Mouse (Mus musculus) MEL (cell line): Measurements from ENCODE around the gene Syn3. TPM values are rescaled to one million over a fixed set of nuclear protein-coding genes. Genes with fewer than 3 reads are reported as not detected.

Experiments used
- DNase-seq: peaks from one replicate; pipeline ENCODE4 v3.0.0; 2011; ENCODE audit warnings: low read depth, low spot score
- H3K27ac ChIP-seq: 2 replicates; pipeline ENCODE4 v1.5.1; 2012; ENCODE audit warnings: low read depth, mild to moderate bottlenecking, control low read depth, low read length, moderate library complexity; ENCODE audit not compliant: control insufficient read depth
- H3K27me3 ChIP-seq, 2 experiments: fragments of 150-350 bp in 1 of 2; sonication (generic) in 1 of 2; 2 replicates each; pipeline ENCODE4 v1.6.1; 2012; ENCODE audit warnings: low read length in 2 of 2, mild to moderate bottlenecking in 2 of 2, improper control_type of control experiment in 1 of 2, moderate library complexity in 1 of 2; ENCODE audit not compliant: insufficient read depth in 2 of 2, control insufficient read depth in 1 of 2
- H3K36me3 ChIP-seq, 2 experiments: 2 replicates each; pipeline ENCODE4 v1.6.1; 2012 to 2014; ENCODE audit warnings: low read length in 2 of 2, improper control_type of control experiment in 1 of 2, inconsistent platforms in 1 of 2, mild to moderate bottlenecking in 1 of 2; ENCODE audit not compliant: insufficient read depth in 2 of 2, control insufficient read depth in 1 of 2
- H3K4me1 ChIP-seq, 2 experiments: fragments of 150-350 bp in 1 of 2; sonication (generic) in 1 of 2; 2 replicates each; pipeline ENCODE4 v1.6.1; 2012; ENCODE audit warnings: low read length in 2 of 2, improper control_type of control experiment in 1 of 2, mild to moderate bottlenecking in 1 of 2; ENCODE audit not compliant: insufficient read depth in 2 of 2, control insufficient read depth in 1 of 2
- H3K4me3 ChIP-seq, 2 experiments: fragments of 150-350 bp in 1 of 2; sonication (generic) in 1 of 2; 2 replicates each; pipeline ENCODE4 v1.5.1; 2012; ENCODE audit warnings: low read depth in 2 of 2, low read length in 2 of 2, mild to moderate bottlenecking in 2 of 2, moderate library complexity in 2 of 2, control low read depth in 1 of 2, improper control_type of control experiment in 1 of 2; ENCODE audit not compliant: control insufficient read depth in 1 of 2, insufficient read depth in 1 of 2
- H3K79me2 ChIP-seq: 2 replicates; pipeline ENCODE4 v1.6.1; 2012; ENCODE audit warnings: mild to moderate bottlenecking, low read length, moderate library complexity; ENCODE audit not compliant: control insufficient read depth, poor library complexity, insufficient read depth
- H3K9ac ChIP-seq: 2 replicates; pipeline ENCODE4 v1.6.1; 2012; ENCODE audit warnings: low read depth, mild to moderate bottlenecking, control low read depth, low read length, moderate library complexity; ENCODE audit not compliant: control insufficient read depth, poor library complexity, severe bottlenecking
- H3K9me3 ChIP-seq: fragments of 150-350 bp; sonication (generic); replicated peaks from 2 replicates; pipeline ENCODE4 v1.6.1; 2012; ENCODE audit warnings: mild to moderate bottlenecking, low read length, improper control_type of control experiment, moderate library complexity; ENCODE audit not compliant: insufficient read depth
- BHLHE40 ChIP-seq: IDR thresholded peaks from 2 replicates; pipeline ENCODE4 v1.6.1; 2012; ENCODE audit warnings: low read depth, mild to moderate bottlenecking, inconsistent platforms, low read length, improper control_type of control experiment, borderline replicate concordance
- CHD1 ChIP-seq: IDR thresholded peaks from 2 replicates; pipeline ENCODE4 v1.6.1; 2012; ENCODE audit warnings: low read depth, mild to moderate bottlenecking, inconsistent platforms, low read length, improper control_type of control experiment
- CHD2 ChIP-seq: IDR thresholded peaks from 2 replicates; pipeline ENCODE4 v1.6.1; 2011; ENCODE audit warnings: low read length, improper control_type of control experiment
- CTCF ChIP-seq, 3 experiments: IDR thresholded peaks in 2 of 3; conservative IDR thresholded peaks in 1 of 3; 2 replicates each; pipeline ENCODE4 v1.5.1; 2011 to 2012; ENCODE audit warnings: low read length in 3 of 3, low read depth in 2 of 3, mild to moderate bottlenecking in 2 of 3, improper control_type of control experiment in 1 of 3, inconsistent platforms in 1 of 3, mixed read lengths in 1 of 3, moderate library complexity in 1 of 3; ENCODE audit not compliant: control insufficient read depth in 1 of 3, insufficient read depth in 1 of 3, poor library complexity in 1 of 3, severe bottlenecking in 1 of 3
- EP300 ChIP-seq, 2 experiments: IDR thresholded peaks; 2 replicates each; pipeline ENCODE4 v1.6.1; 2011; ENCODE audit warnings: improper control_type of control experiment in 2 of 2, low read length in 2 of 2, low read depth in 1 of 2, mild to moderate bottlenecking in 1 of 2
- ETS1 ChIP-seq: IDR thresholded peaks from 2 replicates; pipeline ENCODE4 v1.6.1; 2012; ENCODE audit warnings: low read depth, mild to moderate bottlenecking, inconsistent platforms, low read length, improper control_type of control experiment, moderate library complexity
- GABPA ChIP-seq: IDR thresholded peaks from 2 replicates; pipeline ENCODE4 v1.6.1; 2012; ENCODE audit warnings: low read depth, mild to moderate bottlenecking, inconsistent platforms, low read length, improper control_type of control experiment, moderate library complexity
- GATA1 ChIP-seq: IDR thresholded peaks from 2 replicates; pipeline ENCODE4 v1.6.1; 2011; ENCODE audit warnings: low read depth, low read length, improper control_type of control experiment
- HCFC1 ChIP-seq: IDR thresholded peaks from 2 replicates; pipeline ENCODE4 v1.6.1; 2012; ENCODE audit warnings: low read depth, mild to moderate bottlenecking, inconsistent platforms, low read length, improper control_type of control experiment, moderate library complexity
- JUND ChIP-seq: IDR thresholded peaks from 2 replicates; pipeline ENCODE4 v1.6.1; 2011; ENCODE audit warnings: low read depth, mild to moderate bottlenecking, improper control_type of control experiment, low read length
- MAFK ChIP-seq: IDR thresholded peaks from 2 replicates; pipeline ENCODE4 v1.6.1; 2011; ENCODE audit warnings: low read depth, mild to moderate bottlenecking, low read length, improper control_type of control experiment, borderline replicate concordance
- MAX ChIP-seq: IDR thresholded peaks from 2 replicates; pipeline ENCODE4 v1.6.1; 2011; ENCODE audit warnings: low read length, improper control_type of control experiment
- MAZ ChIP-seq: IDR thresholded peaks from 2 replicates; pipeline ENCODE4 v1.6.1; 2012; ENCODE audit warnings: low read depth, mild to moderate bottlenecking, inconsistent platforms, low read length, improper control_type of control experiment
- MEF2A ChIP-seq: IDR thresholded peaks from 2 replicates; pipeline ENCODE4 v1.6.1; 2014; ENCODE audit warnings: low read depth, mild to moderate bottlenecking, inconsistent platforms, low read length, improper control_type of control experiment; ENCODE audit not compliant: poor library complexity, insufficient replicate concordance, severe bottlenecking; ENCODE audit errors: extremely low read depth
- MXI1 ChIP-seq: IDR thresholded peaks from 2 replicates; pipeline ENCODE4 v1.6.1; 2011; ENCODE audit warnings: mild to moderate bottlenecking, low read depth, low read length, improper control_type of control experiment
- MYB ChIP-seq: IDR thresholded peaks from 2 replicates; pipeline ENCODE4 v1.6.1; 2011; ENCODE audit warnings: mild to moderate bottlenecking, low read depth, low read length, improper control_type of control experiment
- NELFE ChIP-seq: IDR thresholded peaks from 2 replicates; pipeline ENCODE4 v1.6.1; 2011; ENCODE audit warnings: low read depth, low read length, improper control_type of control experiment
- POLR2A ChIP-seq, 2 experiments: IDR thresholded peaks; 2 replicates each; pipeline ENCODE4 v1.6.1; 2011 to 2012; ENCODE audit warnings: low read length in 2 of 2, mild to moderate bottlenecking in 2 of 2, control low read depth in 1 of 2, improper control_type of control experiment in 1 of 2, low read depth in 1 of 2, moderate library complexity in 1 of 2; ENCODE audit not compliant: control insufficient read depth in 1 of 2, insufficient read depth in 1 of 2, poor library complexity in 1 of 2
- POLR2AphosphoS2 ChIP-seq: IDR thresholded peaks from 2 replicates; pipeline ENCODE4 v1.6.1; 2011; ENCODE audit warnings: low read length, improper control_type of control experiment
- RAD21 ChIP-seq: IDR thresholded peaks from 2 replicates; pipeline ENCODE4 v1.6.1; 2011; ENCODE audit warnings: mild to moderate bottlenecking, low read depth, low read length, improper control_type of control experiment
- RCOR1 ChIP-seq: IDR thresholded peaks from 2 replicates; pipeline ENCODE4 v1.6.1; 2012; ENCODE audit warnings: low read depth, mild to moderate bottlenecking, inconsistent platforms, low read length, improper control_type of control experiment
- TCF12 ChIP-seq: IDR thresholded peaks from 2 replicates; pipeline ENCODE4 v1.6.1; 2014; ENCODE audit warnings: low read depth, mild to moderate bottlenecking, inconsistent platforms, low read length, improper control_type of control experiment, moderate library complexity
- USF2 ChIP-seq, 2 experiments: IDR thresholded peaks; 2 replicates each; pipeline ENCODE4 v1.6.1; 2011 to 2012; ENCODE audit warnings: improper control_type of control experiment in 2 of 2, low read length in 2 of 2, borderline replicate concordance in 1 of 2, inconsistent platforms in 1 of 2, low read depth in 1 of 2, mild to moderate bottlenecking in 1 of 2; ENCODE audit not compliant: insufficient read depth in 1 of 2
- ZC3H11A ChIP-seq: IDR thresholded peaks from 2 replicates; pipeline ENCODE4 v1.6.1; 2012; ENCODE audit warnings: low read depth, mild to moderate bottlenecking, inconsistent platforms, low read length, improper control_type of control experiment
- ZKSCAN1 ChIP-seq: IDR thresholded peaks from 2 replicates; pipeline ENCODE4 v1.6.1; 2012; ENCODE audit warnings: low read depth, mild to moderate bottlenecking, inconsistent platforms, low read length, improper control_type of control experiment, moderate library complexity
- ZMIZ1 ChIP-seq: IDR thresholded peaks from 2 replicates; pipeline ENCODE4 v1.6.1; 2012; ENCODE audit warnings: low read depth, mild to moderate bottlenecking, inconsistent platforms, low read length, improper control_type of control experiment, moderate library complexity
- polyA plus RNA-seq, 2 experiments: library from polyadenylated mRNA; stranded (reverse) in 1 of 2; unstranded in 1 of 2; fragments of >175 nt in 1 of 2; fragments of >200 nt in 1 of 2; gene quantifications; 2 replicates each; pipeline versions ENCODE4 v1.2.1 to v1.2.4; 2012; ENCODE audit warnings: low replicate concordance in 2 of 2, low read depth in 1 of 2; ENCODE audit not compliant: insufficient read length in 2 of 2, insufficient read depth in 1 of 2, missing spikeins in 1 of 2
- total RNA-seq: library from RNA; depleted of rRNA; stranded (reverse); fragments of 300-350 nt; gene quantifications from 2 replicates; pipeline ENCODE4 v1.2.3, GENCODE M21; 2012

The Syn3 gene
- total and polyA plus RNA-seq, 3 experiments = 0.06 TPM; not detected in 2

DNA sequence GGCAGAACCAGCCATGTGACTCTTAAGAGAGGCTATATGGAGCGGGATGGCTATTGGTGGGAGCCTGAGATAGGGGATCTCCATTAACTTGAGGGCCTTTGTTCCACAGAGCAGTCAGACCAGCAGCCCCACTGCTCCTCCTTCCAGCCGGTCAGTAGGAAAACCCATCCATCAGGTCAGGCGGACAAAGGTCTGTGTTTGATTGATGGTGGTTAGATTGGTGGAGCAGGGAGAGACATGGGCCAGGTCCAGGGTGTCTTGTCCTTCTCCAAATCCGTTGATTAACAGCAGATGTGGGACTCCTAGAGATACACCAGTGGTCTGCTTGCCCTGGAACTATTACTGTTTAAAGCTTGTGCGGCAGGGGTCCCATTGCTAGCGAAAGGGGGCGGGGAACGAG lies 164.1 kb downstream of the Syn3 start:
- Histone ChIP-seq H3K27me3 (no peaks in the 10 kb centered on the region), H3K4me1 (no peaks in the 10 kb centered on the region), H3K9ac (no peak overlapping the region), H3K79me2 (no peaks in the 10 kb centered on the region), H3K4me3 (no peak overlapping the region), H3K36me3 (no peaks in the 10 kb centered on the region), H3K9me3 (no peaks in the 10 kb centered on the region), H3K27ac (no peak overlapping the region)
- no peak for DNase-seq
- TF ChIP-seq MEF2A (no peak), MAZ (no peak)

DNA sequence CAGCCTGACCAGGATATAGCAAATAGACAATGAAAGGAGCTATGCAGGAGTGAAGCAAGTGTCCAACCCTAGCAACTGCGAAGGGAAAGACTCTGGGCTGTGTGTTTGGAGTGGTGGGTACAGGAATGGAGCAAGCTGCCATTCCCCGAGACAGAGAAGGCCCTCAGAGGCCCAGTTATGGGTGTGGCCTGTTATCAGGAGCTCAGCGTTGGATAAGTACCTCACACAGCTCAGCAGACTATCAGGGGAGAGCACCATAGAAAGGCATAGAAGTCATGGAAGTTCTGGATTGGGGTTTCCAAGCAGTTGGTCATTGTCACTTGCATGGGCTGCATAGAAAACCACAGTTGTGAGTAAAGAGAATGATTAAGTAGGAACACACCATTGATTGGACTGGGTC lies 165.8 kb downstream of the Syn3 start:
- TF ChIP-seq POLR2AphosphoS2 (no peak), GATA1 (no peak), EP300 (IDR thresholded peaks at IDR 0.05; ENCODE audit: low read depth in 1 of 2, low read length in 2 of 2) (no peak), RCOR1 (no peak), POLR2A (IDR thresholded peaks at IDR 0.05; ENCODE audit: control insufficient read depth in 1 of 2, insufficient read depth in 1 of 2, low read depth in 1 of 2, low read length in 2 of 2, poor library complexity in 1 of 2) (no peak), MAX (no peak), ZMIZ1 (no peak), MYB (no peak), CHD2 (no peak), ZKSCAN1 (no peak), MXI1 (no peak), NELFE (no peak), CTCF (IDR thresholded peaks at IDR 0.05 in 2 of 3, conservative IDR thresholded peaks at IDR 0.05 in 1 of 3; ENCODE audit: control insufficient read depth in 1 of 3, insufficient read depth in 1 of 3, low read depth in 2 of 3, low read length in 3 of 3, poor library complexity in 1 of 3, severe bottlenecking in 1 of 3) (no peak)
- no peaks in the 10 kb centered on the region for H3K4me1 ChIP-seq
- H3K27ac ChIP-seq = no peak overlapping the region
- H3K4me3 ChIP-seq = no peak overlapping the region
- H3K9ac ChIP-seq = no peak overlapping the region
- DNase-seq = no peak
- H3K9me3 ChIP-seq = no peaks in the 10 kb centered on the region
- no peaks in the 10 kb centered on the region for H3K79me2 ChIP-seq
- no peaks in the 10 kb centered on the region for H3K36me3 ChIP-seq
- H3K27me3 ChIP-seq = no peaks in the 10 kb centered on the region

DNA sequence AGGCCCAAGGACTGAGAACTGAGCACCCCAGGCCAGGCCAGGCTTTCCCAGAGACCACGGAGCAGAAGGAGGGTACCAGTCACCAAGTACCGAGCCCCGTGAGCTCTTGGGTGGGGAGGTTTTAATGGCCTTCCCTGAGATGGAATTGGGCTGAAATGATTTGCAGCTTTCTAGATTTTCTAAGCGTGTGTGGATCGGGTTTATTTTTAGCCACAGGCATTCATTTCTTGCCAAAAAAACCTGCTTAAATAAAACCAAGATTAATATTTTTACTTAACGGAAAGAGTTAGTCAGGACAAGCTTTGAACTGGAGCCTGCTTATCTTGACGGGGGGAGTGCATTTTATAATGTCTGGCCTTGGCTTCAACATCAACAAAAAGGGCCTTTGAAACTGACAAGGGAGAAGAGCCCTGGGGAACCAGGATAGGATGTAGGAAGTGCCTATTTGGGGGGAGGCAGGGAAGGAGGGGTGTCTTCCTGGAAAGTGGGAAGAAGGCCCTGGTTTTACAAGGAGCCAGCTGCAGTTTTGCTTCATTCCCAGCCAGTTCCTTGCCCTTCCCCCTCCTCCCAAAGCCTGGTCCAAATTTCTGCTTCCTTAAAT lies 166.9 kb downstream of the Syn3 start:
- TF ChIP-seq CHD2 = no peak
- TF ChIP-seq USF2 (IDR thresholded peaks at IDR 0.05; ENCODE audit: borderline replicate concordance in 1 of 2, insufficient read depth in 1 of 2, low read depth in 1 of 2, low read length in 2 of 2) = no peak
- no peak for TF ChIP-seq JUND
- no peak for TF ChIP-seq BHLHE40
- TF ChIP-seq MAFK = no peak
- TF ChIP-seq TCF12 = no peak
- no peak for TF ChIP-seq ZC3H11A
- no peak for TF ChIP-seq GATA1
- TF ChIP-seq ETS1 = no peak
- no peak for TF ChIP-seq POLR2AphosphoS2
- TF ChIP-seq CHD1 = no peak
- no peak for TF ChIP-seq GABPA
- TF ChIP-seq ZKSCAN1 = no peak
- TF ChIP-seq MAX = no peak
- no peak for TF ChIP-seq RAD21
- TF ChIP-seq MXI1 = no peak
- TF ChIP-seq HCFC1 = no peak
- Histone ChIP-seq H3K4me3 (no peak overlapping the region), H3K27ac (no peak overlapping the region), H3K27me3 (no peaks in the 10 kb centered on the region), H3K9me3 (no peaks in the 10 kb centered on the region), H3K9ac (no peak overlapping the region), H3K36me3 (no peaks in the 10 kb centered on the region), H3K4me1 (no peaks in the 10 kb centered on the region), H3K79me2 (no peaks in the 10 kb centered on the region)
- DNase-seq = no peak
